Mouse (Mus musculus) MEL (cell line): ENCODE measurements around the gene Stambp. TPM values are rescaled to one million over a fixed set of nuclear protein-coding genes. Genes with fewer than 3 reads are reported as not detected.
A peak's percentile ranks its signal among the peaks of the same experiment; 100 is the strongest.

Experiments used
- DNase-seq: peaks from one replicate; pipeline ENCODE4 v3.0.0; 2011; ENCODE audit warnings: low read depth, low spot score
- H3K27ac ChIP-seq: 2 replicates; pipeline ENCODE4 v1.5.1; 2012; ENCODE audit warnings: low read depth, mild to moderate bottlenecking, control low read depth, low read length, moderate library complexity; ENCODE audit not compliant: control insufficient read depth
- H3K27me3 ChIP-seq, 2 experiments: fragments of 150-350 bp in 1 of 2; sonication (generic) in 1 of 2; 2 replicates each; pipeline ENCODE4 v1.6.1; 2012; ENCODE audit warnings: low read length in 2 of 2, mild to moderate bottlenecking in 2 of 2, improper control_type of control experiment in 1 of 2, moderate library complexity in 1 of 2; ENCODE audit not compliant: insufficient read depth in 2 of 2, control insufficient read depth in 1 of 2
- H3K36me3 ChIP-seq, 2 experiments: 2 replicates each; pipeline ENCODE4 v1.6.1; 2012 to 2014; ENCODE audit warnings: low read length in 2 of 2, improper control_type of control experiment in 1 of 2, inconsistent platforms in 1 of 2, mild to moderate bottlenecking in 1 of 2; ENCODE audit not compliant: insufficient read depth in 2 of 2, control insufficient read depth in 1 of 2
- H3K4me1 ChIP-seq, 2 experiments: fragments of 150-350 bp in 1 of 2; sonication (generic) in 1 of 2; 2 replicates each; pipeline ENCODE4 v1.6.1; 2012; ENCODE audit warnings: low read length in 2 of 2, improper control_type of control experiment in 1 of 2, mild to moderate bottlenecking in 1 of 2; ENCODE audit not compliant: insufficient read depth in 2 of 2, control insufficient read depth in 1 of 2
- H3K4me3 ChIP-seq, 2 experiments: fragments of 150-350 bp in 1 of 2; sonication (generic) in 1 of 2; 2 replicates each; pipeline ENCODE4 v1.5.1; 2012; ENCODE audit warnings: low read depth in 2 of 2, low read length in 2 of 2, mild to moderate bottlenecking in 2 of 2, moderate library complexity in 2 of 2, control low read depth in 1 of 2, improper control_type of control experiment in 1 of 2; ENCODE audit not compliant: control insufficient read depth in 1 of 2, insufficient read depth in 1 of 2
- H3K79me2 ChIP-seq: 2 replicates; pipeline ENCODE4 v1.6.1; 2012; ENCODE audit warnings: mild to moderate bottlenecking, low read length, moderate library complexity; ENCODE audit not compliant: control insufficient read depth, poor library complexity, insufficient read depth
- H3K9ac ChIP-seq: 2 replicates; pipeline ENCODE4 v1.6.1; 2012; ENCODE audit warnings: low read depth, mild to moderate bottlenecking, control low read depth, low read length, moderate library complexity; ENCODE audit not compliant: control insufficient read depth, poor library complexity, severe bottlenecking
- H3K9me3 ChIP-seq: fragments of 150-350 bp; sonication (generic); replicated peaks from 2 replicates; pipeline ENCODE4 v1.6.1; 2012; ENCODE audit warnings: mild to moderate bottlenecking, low read length, improper control_type of control experiment, moderate library complexity; ENCODE audit not compliant: insufficient read depth
- CHD1 ChIP-seq: IDR thresholded peaks from 2 replicates; pipeline ENCODE4 v1.6.1; 2012; ENCODE audit warnings: low read depth, mild to moderate bottlenecking, inconsistent platforms, low read length, improper control_type of control experiment
- CTCF ChIP-seq, 3 experiments: IDR thresholded peaks in 2 of 3; conservative IDR thresholded peaks in 1 of 3; 2 replicates each; pipeline ENCODE4 v1.5.1; 2011 to 2012; ENCODE audit warnings: low read length in 3 of 3, low read depth in 2 of 3, mild to moderate bottlenecking in 2 of 3, improper control_type of control experiment in 1 of 3, inconsistent platforms in 1 of 3, mixed read lengths in 1 of 3, moderate library complexity in 1 of 3; ENCODE audit not compliant: control insufficient read depth in 1 of 3, insufficient read depth in 1 of 3, poor library complexity in 1 of 3, severe bottlenecking in 1 of 3
- E2F4 ChIP-seq: IDR thresholded peaks from 2 replicates; pipeline ENCODE4 v1.6.1; 2011; ENCODE audit warnings: low read depth, low read length, improper control_type of control experiment, borderline replicate concordance
- ELF1 ChIP-seq: IDR thresholded peaks from 2 replicates; pipeline ENCODE4 v1.6.1; 2014; ENCODE audit warnings: low read depth, mild to moderate bottlenecking, inconsistent platforms, low read length, improper control_type of control experiment, moderate library complexity
- EP300 ChIP-seq, 2 experiments: IDR thresholded peaks; 2 replicates each; pipeline ENCODE4 v1.6.1; 2011; ENCODE audit warnings: improper control_type of control experiment in 2 of 2, low read length in 2 of 2, low read depth in 1 of 2, mild to moderate bottlenecking in 1 of 2
- ETS1 ChIP-seq: IDR thresholded peaks from 2 replicates; pipeline ENCODE4 v1.6.1; 2012; ENCODE audit warnings: low read depth, mild to moderate bottlenecking, inconsistent platforms, low read length, improper control_type of control experiment, moderate library complexity
- HCFC1 ChIP-seq: IDR thresholded peaks from 2 replicates; pipeline ENCODE4 v1.6.1; 2012; ENCODE audit warnings: low read depth, mild to moderate bottlenecking, inconsistent platforms, low read length, improper control_type of control experiment, moderate library complexity
- MAZ ChIP-seq: IDR thresholded peaks from 2 replicates; pipeline ENCODE4 v1.6.1; 2012; ENCODE audit warnings: low read depth, mild to moderate bottlenecking, inconsistent platforms, low read length, improper control_type of control experiment
- MEF2A ChIP-seq: IDR thresholded peaks from 2 replicates; pipeline ENCODE4 v1.6.1; 2014; ENCODE audit warnings: low read depth, mild to moderate bottlenecking, inconsistent platforms, low read length, improper control_type of control experiment; ENCODE audit not compliant: poor library complexity, insufficient replicate concordance, severe bottlenecking; ENCODE audit errors: extremely low read depth
- MXI1 ChIP-seq: IDR thresholded peaks from 2 replicates; pipeline ENCODE4 v1.6.1; 2011; ENCODE audit warnings: mild to moderate bottlenecking, low read depth, low read length, improper control_type of control experiment
- NELFE ChIP-seq: IDR thresholded peaks from 2 replicates; pipeline ENCODE4 v1.6.1; 2011; ENCODE audit warnings: low read depth, low read length, improper control_type of control experiment
- POLR2A ChIP-seq, 2 experiments: IDR thresholded peaks; 2 replicates each; pipeline ENCODE4 v1.6.1; 2011 to 2012; ENCODE audit warnings: low read length in 2 of 2, mild to moderate bottlenecking in 2 of 2, control low read depth in 1 of 2, improper control_type of control experiment in 1 of 2, low read depth in 1 of 2, moderate library complexity in 1 of 2; ENCODE audit not compliant: control insufficient read depth in 1 of 2, insufficient read depth in 1 of 2, poor library complexity in 1 of 2
- POLR2AphosphoS2 ChIP-seq: IDR thresholded peaks from 2 replicates; pipeline ENCODE4 v1.6.1; 2011; ENCODE audit warnings: low read length, improper control_type of control experiment
- POLR2AphosphoS5 ChIP-seq: IDR thresholded peaks from 2 replicates; pipeline ENCODE4 v1.6.1; 2012; ENCODE audit warnings: low read depth, borderline replicate concordance, mild to moderate bottlenecking, inconsistent platforms, low read length, moderate library complexity, mixed read lengths
- RAD21 ChIP-seq: IDR thresholded peaks from 2 replicates; pipeline ENCODE4 v1.6.1; 2011; ENCODE audit warnings: mild to moderate bottlenecking, low read depth, low read length, improper control_type of control experiment
- SMC3 ChIP-seq: IDR thresholded peaks from 2 replicates; pipeline ENCODE4 v1.6.1; 2011; ENCODE audit warnings: low read depth, low read length, improper control_type of control experiment
- TAL1 ChIP-seq: IDR thresholded peaks from 2 replicates; pipeline ENCODE4 v1.6.1; 2012; ENCODE audit warnings: mild to moderate bottlenecking, inconsistent platforms, low read length, moderate library complexity, mixed read lengths
- TBP ChIP-seq: IDR thresholded peaks from 2 replicates; pipeline ENCODE4 v1.8.0; 2011; ENCODE audit warnings: low read depth, low read length, improper control_type of control experiment
- USF1 ChIP-seq: IDR thresholded peaks from 2 replicates; pipeline ENCODE4 v1.6.1; 2014; ENCODE audit warnings: low read depth, mild to moderate bottlenecking, inconsistent platforms, low read length, improper control_type of control experiment, moderate library complexity
- USF2 ChIP-seq, 2 experiments: IDR thresholded peaks; 2 replicates each; pipeline ENCODE4 v1.6.1; 2011 to 2012; ENCODE audit warnings: improper control_type of control experiment in 2 of 2, low read length in 2 of 2, borderline replicate concordance in 1 of 2, inconsistent platforms in 1 of 2, low read depth in 1 of 2, mild to moderate bottlenecking in 1 of 2; ENCODE audit not compliant: insufficient read depth in 1 of 2
- ZMIZ1 ChIP-seq: IDR thresholded peaks from 2 replicates; pipeline ENCODE4 v1.6.1; 2012; ENCODE audit warnings: low read depth, mild to moderate bottlenecking, inconsistent platforms, low read length, improper control_type of control experiment, moderate library complexity
- polyA plus RNA-seq, 2 experiments: library from polyadenylated mRNA; stranded (reverse) in 1 of 2; unstranded in 1 of 2; fragments of >175 nt in 1 of 2; fragments of >200 nt in 1 of 2; gene quantifications; 2 replicates each; pipeline versions ENCODE4 v1.2.1 to v1.2.4; 2012; ENCODE audit warnings: low replicate concordance in 2 of 2, low read depth in 1 of 2; ENCODE audit not compliant: insufficient read length in 2 of 2, insufficient read depth in 1 of 2, missing spikeins in 1 of 2
- total RNA-seq: library from RNA; depleted of rRNA; stranded (reverse); fragments of 300-350 nt; gene quantifications from 2 replicates; pipeline ENCODE4 v1.2.3, GENCODE M21; 2012

Stambp gene
- total and polyA plus RNA-seq, 3 experiments, result 4.0 to 18.3 TPM; not detected in 1

DNA sequence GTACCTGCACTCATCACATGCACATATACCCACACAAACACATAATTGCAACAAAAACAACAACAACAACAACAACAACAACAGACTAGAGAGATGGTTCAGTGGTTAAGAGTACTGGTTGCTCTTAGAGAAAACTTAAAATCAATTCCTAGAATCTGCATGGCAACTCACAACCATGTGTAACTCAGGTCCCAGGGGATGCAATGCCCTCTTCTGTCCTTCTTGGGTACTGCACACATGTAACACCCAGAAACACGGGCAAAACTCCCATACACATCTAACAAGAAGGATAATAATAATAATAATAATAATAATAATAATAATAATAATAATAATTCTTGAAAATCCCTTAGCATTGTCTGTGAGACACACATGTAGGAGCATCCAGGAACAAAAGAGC lies 60.0 kb downstream of the Stambp start (continued):
- no peak for TF ChIP-seq EP300 (IDR thresholded peaks at IDR 0.05; ENCODE audit: low read depth in 1 of 2, low read length in 2 of 2)

DNA sequence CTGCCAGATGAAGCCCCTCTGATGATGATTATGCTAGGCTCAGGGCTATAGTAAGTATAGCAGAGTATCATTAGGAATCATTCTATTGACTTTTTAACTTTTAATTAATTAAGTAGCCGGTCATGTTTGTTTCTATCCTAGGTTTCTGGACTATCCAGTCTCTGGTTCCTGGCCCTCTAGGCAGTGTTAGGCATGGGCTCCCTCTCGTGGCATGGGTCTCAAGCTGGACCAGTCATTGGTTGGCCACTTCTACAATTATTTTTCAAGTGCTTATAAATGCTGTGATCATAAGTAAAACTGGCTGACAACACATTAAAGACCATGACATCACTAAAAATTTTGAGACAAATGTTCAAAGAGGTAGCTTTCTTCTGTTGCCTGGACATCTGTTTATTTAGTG lies 62.3 kb downstream of the Stambp start:
- no peak overlapping the region for H3K27ac ChIP-seq
- H3K4me3 ChIP-seq, result no peak overlapping the region
- no peak for TF ChIP-seq EP300 (IDR thresholded peaks at IDR 0.05; ENCODE audit: low read depth in 1 of 2, low read length in 2 of 2)
- peak; percentile 9; the same call in 1 of the 2 replicates for TF ChIP-seq SMC3
- peak; percentile 16 for TF ChIP-seq RAD21
- H3K4me1 ChIP-seq, result peaks cover 5 to 13% of the 10 kb centered on the region in 2 experiments
- H3K79me2 ChIP-seq, result no peaks in the 10 kb centered on the region; the same call in 1 of the 2 replicates
- H3K9me3 ChIP-seq, result no peaks in the 10 kb centered on the region
- DNase-seq, result no peak
- H3K36me3 ChIP-seq, result peaks cover 0 to 12% of the 10 kb centered on the region in 2 experiments; a peak in 2 of 4 replicates
- no peaks in the 10 kb centered on the region; a peak in 1 of 4 replicates for H3K27me3 ChIP-seq
- H3K9ac ChIP-seq, result no peak overlapping the region

DNA sequence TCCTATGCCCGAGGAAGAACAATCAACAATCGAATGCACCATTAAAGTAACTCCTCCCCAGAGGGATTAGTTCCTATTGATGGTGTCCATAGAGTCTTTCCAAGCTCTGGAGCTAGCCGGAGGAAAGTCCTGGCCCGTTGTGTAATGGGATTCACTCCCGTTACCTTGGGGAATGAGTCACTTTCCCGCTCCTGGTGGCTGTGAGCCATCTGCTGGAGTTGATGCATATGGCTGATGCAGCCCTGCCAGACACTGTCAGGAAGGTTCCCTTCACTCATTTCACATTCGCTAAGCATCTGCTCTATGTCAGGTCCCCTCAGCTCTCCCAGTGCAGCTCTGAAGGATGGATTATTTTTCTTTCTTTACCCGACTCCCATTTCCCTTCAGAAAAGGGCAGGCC lies 63.1 kb downstream of the Stambp start:
- H3K4me1 ChIP-seq, result peaks cover 5 to 14% of the 10 kb centered on the region in 2 experiments
- TF ChIP-seq MXI1 (no peak), USF2 (IDR thresholded peaks at IDR 0.05; ENCODE audit: borderline replicate concordance in 1 of 2, insufficient read depth in 1 of 2, low read depth in 1 of 2, low read length in 2 of 2) (no peak), ETS1 (no peak), ELF1 (no peak), E2F4 (no peak), CHD1 (no peak), HCFC1 (no peak), TAL1 (no peak), USF1 (no peak), CTCF (IDR thresholded peaks at IDR 0.05 in 2 of 3, conservative IDR thresholded peaks at IDR 0.05 in 1 of 3; ENCODE audit: control insufficient read depth in 1 of 3, insufficient read depth in 1 of 3, low read depth in 2 of 3, low read length in 3 of 3, poor library complexity in 1 of 3, severe bottlenecking in 1 of 3) (no peak), TBP (no peak), MEF2A (no peak), NELFE (no peak), MAZ (no peak), POLR2AphosphoS5 (no peak), POLR2A (IDR thresholded peaks at IDR 0.05; ENCODE audit: control insufficient read depth in 1 of 2, insufficient read depth in 1 of 2, low read depth in 1 of 2, low read length in 2 of 2, poor library complexity in 1 of 2) (no peak), RAD21 (no peak), POLR2AphosphoS2 (no peak), ZMIZ1 (no peak)
- H3K27ac ChIP-seq, result no peak overlapping the region
- no peak overlapping the region for H3K4me3 ChIP-seq
- H3K27me3 ChIP-seq, result no peaks in the 10 kb centered on the region
- no peaks in the 10 kb centered on the region for H3K9me3 ChIP-seq
- no peak for DNase-seq
- H3K9ac ChIP-seq, result no peak overlapping the region
- no peaks in the 10 kb centered on the region; the same call in 1 of the 2 replicates for H3K79me2 ChIP-seq
- peaks cover 0 to 13% of the 10 kb centered on the region in 2 experiments; a peak in 2 of 4 replicates for H3K36me3 ChIP-seq
